Mouse (Mus musculus): ENCODE data around the gene Vangl1.

DNA sequence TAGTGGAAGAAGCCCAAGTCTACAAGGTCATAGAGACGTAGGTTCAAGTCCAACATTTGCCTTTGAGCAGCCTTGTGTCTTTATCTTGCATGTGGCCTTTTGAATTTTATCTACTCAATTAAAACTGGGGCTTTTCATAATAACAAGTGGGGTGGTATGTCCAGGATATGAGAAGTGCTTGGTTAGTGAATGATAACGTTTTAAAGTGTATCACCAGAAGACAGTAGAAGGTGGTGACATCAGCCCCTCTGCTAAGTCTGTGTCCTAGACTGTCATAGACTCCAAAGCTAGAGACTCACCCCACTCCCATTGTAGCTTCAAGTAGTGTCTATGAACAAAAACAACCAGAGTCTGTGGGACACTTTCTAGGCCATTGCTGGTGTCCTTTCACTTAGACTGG is 76.3 kb downstream of the Vangl1 start:
- no peak for TF ChIP-seq CTCF (IDR thresholded peaks at IDR 0.05; ENCODE audit: low read depth)
- TF ChIP-seq EP300 (IDR thresholded peaks at IDR 0.05; ENCODE audit: low read depth) = peak; percentile 37; the same call in 1 of the 2 replicates

Data from liver, postnatal 0 days (tissue).